Mouse (Mus musculus): ENCODE measurements around the gene Vmn1r83.

Vmn1r83 gene

GRCm38 (mm10) chr7:12329381-12329780, at the start of gene Vmn1r83:
Vmn1r83 (minus strand) TSS chr7:12329481.
- DNase-seq (ENCODE audit: low read depth, low spot score): no peak

GRCm38 (mm10) chr7:12369173-12369572, 39.9 kb upstream of the Vmn1r83 start, which contains the start of gene Vmn1r84:
Vmn1r84 (minus strand) TSS chr7:12369273.
- DNase-seq (ENCODE audit: low read depth, low spot score): no peak

GRCm38 (mm10) chr7:12300130-12300529, 29.2 kb downstream of the Vmn1r83 start, which contains the start of gene Vmn1r82:
Vmn1r82 (plus strand) TSS chr7:12300430.
- no peak for DNase-seq (ENCODE audit: low read depth, low spot score)
